Mouse (Mus musculus): ENCODE results near the gene Icam1.

GRCm38 (mm10) chr9:21012368-21012767, 3.4 kb upstream of the Icam1 start:
- TF ChIP-seq EP300 (optimal IDR thresholded peaks at IDR 0.05) (no peak), CTCF (IDR thresholded peaks at IDR 0.05; ENCODE audit: low read depth) (peak; percentile 47)

Measured in stomach, postnatal 0 days (tissue).